Mouse (Mus musculus) urinary bladder, postnatal 4 days (tissue): ENCODE measurements around the gene Cdk5.

Source experiments
- DNase-seq, 2 experiments: peaks; one replicate each; pipeline ENCODE4 v3.0.0; 2021 to 2022; ENCODE audit warnings: low spot score in 2 of 2

The Cdk5 gene

DNA sequence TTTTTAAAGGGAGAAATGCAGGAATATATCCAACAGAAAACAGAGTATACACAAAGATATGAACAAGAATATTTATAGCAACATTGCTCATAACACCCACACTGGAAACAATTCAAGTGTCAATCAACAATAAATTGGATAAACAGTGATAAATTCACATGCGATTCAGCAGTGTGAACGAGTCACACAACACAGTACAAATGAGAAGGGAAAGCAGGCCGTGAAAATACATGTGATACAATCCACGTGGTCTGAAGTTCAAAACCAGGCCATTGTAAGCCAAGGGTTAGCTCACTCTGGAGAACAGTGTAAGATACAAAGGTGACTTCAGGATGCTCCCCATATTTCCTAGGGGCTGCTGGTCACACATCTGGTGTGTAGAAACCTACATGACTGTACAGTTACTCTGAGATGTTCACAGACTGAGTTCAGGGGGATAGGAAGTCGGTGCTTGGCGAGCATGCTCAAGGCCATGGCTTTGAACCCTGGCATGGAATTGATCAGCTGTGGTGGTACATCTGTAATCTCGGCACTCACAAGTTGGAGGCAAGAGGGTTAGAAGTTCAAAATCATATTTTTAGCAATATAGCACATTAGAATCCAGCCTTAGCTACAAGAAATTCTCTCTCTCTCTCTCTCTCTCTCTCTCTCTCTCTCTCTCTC is 48.5 kb downstream of the Cdk5 start:
- DNase-seq: no peak

DNA sequence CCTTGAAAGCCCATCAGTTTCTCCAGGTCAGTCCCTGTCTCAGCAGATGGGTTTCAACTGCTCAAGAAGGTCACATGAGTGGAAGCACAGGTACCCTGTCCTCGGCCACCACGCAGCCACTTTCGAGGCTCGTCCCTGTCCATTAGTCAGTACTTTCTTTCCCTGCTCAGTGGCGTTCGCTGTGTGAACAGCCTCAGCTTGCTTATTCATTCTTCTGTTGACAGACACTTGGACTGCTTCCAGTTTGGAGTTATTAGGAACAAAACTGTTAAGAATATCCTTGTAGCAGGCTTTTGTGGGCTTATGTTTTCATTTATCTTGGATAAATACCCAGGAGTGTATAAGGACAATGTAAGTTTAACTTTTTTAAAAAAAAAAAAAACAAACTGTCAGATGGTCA is 49.1 kb downstream of the Cdk5 start:
- DNase-seq: no peak

DNA sequence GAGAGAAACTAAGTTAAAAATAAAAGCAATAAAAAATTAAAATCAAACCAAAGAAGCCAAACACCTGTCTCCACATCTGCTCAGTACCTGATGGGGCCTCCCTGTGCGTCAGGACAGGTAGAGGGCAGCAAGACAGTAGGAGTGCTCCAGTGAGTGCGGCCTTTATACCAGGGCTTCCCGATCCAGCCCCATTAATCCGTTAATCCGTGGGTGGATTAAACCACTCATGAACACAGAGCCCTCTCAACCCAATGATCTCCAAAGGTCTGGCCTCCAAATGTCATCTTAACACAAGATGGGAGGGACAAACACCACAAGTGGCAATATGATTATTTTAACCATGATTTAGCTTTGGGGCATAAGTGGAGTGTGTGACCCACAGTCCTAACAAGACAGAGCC is 49.5 kb downstream of the Cdk5 start:
- no peak for DNase-seq

DNA sequence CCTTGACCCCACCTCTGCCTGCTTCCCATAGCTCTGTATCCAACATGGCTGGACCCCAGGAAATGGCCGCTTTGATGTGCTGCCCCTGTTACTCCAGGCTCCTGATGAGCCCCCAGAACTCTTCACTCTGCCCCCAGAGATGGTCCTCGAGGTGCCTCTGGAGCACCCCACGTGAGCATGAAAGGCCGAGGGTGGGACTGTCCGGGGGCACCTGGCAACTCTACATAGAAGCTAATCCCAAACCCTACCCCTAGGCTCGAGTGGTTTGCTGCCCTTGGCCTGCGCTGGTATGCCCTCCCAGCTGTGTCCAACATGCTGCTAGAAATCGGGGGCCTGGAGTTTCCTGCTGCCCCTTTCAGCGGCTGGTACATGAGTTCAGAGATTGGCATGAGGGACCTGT is 53.6 kb downstream of the Cdk5 start:
- DNase-seq: no peak
